Mouse (Mus musculus): ENCODE measurements around the gene Mllt1.
"Not testable (repeated sequence)": the region's sequence is repeated elsewhere in the genome, so short reads cannot be mapped to it uniquely, and the experiment has no call there.

The Mllt1 gene

GRCm38 (mm10) chr17:56934545-56935330 lies 477 bp downstream of the Mllt1 start:
- in situ Hi-C loops (cut with MboI), result no loop called here

GRCm38 (mm10) chr17:56933395-56933794 lies 1.8 kb downstream of the Mllt1 start:
- in situ Hi-C loops (cut with MboI), result no loop called here

DNA sequence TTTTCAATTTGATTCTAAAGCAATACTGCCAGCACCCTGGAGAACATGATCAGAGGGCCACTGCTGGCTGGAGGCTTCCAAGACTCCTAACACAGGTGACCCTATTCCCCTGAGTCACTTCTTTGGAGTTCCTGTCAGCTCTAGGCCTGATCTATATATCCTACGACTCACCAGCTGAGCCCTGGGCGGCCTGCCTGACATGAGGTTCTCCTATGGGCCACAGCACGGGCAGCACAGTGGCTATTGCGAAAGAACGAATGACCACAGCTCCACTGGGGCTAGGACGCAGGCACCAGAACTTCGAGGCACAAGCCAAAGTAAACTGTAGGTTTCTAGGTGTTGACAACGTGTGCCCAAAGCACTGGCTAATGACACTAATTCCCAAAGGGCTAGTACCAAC lies 5.2 kb downstream of the Mllt1 start:
- in situ Hi-C loops (cut with MboI), result no loop called here

GRCm38 (mm10) chr17:56929530-56929929 lies 5.7 kb downstream of the Mllt1 start:
- in situ Hi-C loops (cut with MboI), result no loop called here

- in situ Hi-C loops (cut with MboI), result no loop called here
Observed at GRCm38 (mm10) chr17:56929101-56929500, 6.1 kb downstream of the Mllt1 start.

GRCm38 (mm10) chr17:56925998-56926397 lies 9.2 kb downstream of the Mllt1 start:
- in situ Hi-C loops (cut with MboI), result no loop called here

- in situ Hi-C loops (cut with MboI), result no loop called here
Observed at GRCm38 (mm10) chr17:56919725-56920124, 15.5 kb downstream of the Mllt1 start.

DNA sequence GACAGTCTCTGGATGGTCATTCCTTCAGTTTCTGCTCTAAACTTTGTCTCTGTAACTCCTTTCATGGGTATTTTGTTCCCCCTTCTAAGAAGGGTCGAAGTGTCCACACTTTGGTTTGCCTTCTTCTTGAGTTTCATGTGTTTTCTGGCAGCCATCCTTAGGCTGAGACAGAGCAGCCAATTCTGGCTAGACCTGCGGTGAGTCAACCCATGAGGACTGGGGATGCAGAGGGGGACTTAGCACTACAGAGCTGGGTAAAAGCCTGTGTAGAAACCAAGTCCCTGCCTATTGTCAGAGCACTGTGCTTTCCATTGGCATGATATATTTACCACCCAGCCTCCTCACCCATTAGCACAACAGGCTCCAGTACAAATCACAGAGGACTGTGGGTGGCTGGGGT lies 18.0 kb downstream of the Mllt1 start:
- in situ Hi-C loops (cut with MboI), result no loop called here

DNA sequence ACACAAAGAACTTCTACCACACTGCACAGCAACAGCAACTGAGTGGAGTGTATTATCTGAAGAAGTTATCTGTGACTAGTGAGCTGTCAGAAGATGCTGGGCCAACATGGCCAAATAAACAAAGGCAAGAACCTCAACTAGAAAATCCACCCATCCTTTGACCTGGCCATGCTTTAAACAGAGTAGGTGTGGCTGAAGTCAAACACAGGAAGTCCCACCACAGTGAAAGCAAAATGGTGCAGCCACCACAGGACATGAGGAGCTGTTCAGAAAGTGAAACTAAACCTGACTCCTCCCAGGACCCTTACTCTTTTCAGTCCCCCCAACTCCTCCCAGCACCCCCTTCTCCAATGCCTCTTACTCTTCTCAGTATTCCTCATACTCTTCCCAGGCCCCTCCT lies 21.8 kb downstream of the Mllt1 start:
- in situ Hi-C loops (cut with MboI), result no loop called here

DNA sequence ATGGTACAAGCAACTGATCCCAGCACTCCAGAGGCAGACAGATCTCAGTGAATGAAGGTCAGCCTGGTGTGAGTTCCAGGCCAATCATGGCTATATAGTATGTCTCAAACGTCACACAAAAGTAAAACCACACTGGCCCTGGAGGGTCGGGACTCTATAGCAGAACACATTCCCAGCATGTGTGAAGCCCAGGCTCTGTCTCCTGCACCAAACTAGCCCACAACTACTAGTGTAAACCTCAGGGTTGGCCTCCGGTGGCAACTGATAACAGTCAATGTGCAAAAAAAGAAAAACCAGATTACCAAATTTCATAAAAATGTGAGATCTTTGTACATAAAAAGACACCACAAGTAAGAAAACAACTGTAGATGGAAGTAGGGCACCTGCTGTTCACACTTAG lies 22.2 kb downstream of the Mllt1 start:
- in situ Hi-C loops (cut with MboI), result no loop called here

DNA sequence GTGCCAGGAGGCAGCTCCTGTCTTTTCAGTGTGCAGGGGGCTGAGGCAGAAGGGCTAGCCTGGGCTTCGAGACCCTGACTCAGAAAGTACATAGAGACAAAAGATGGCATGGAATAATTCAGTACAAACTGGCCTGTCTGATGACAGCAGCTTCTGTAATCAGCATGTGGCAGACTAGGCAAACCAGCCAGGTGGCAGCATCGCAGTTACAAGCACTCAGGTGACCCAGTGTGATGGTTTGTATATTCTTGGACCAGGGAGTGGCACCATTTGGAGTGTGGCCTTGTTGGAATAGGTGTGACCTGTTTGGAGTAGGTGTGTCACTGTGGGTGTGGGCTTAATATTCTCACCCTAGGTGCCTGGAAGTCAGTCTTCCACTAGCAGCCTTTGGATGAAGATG lies 25.5 kb downstream of the Mllt1 start:
- in situ Hi-C loops (cut with MboI), result not testable (repeated sequence)

GRCm38 (mm10) chr17:56907887-56908286 lies 27.3 kb downstream of the Mllt1 start:
- in situ Hi-C loops (cut with MboI), result no loop called here

DNA sequence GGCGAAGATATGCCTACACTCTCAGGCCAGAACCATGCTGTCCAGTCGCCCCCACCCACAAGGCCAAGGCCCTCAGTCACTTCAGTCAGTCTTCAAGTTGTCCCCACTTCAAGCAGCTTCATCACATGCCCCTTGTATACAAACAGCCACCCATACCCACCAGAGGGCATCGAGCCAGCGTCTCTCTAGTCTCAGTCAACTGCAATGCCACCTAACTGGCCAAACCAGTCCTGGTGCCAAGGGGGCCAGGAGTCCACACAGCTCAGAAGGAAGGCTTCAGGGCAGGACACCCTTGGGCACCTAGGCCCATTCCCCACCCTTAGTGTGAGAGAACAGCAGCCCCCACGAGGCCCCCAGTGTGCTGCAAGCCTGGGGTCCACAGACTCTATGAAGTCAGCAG lies 28.1 kb downstream of the Mllt1 start:
- in situ Hi-C loops (cut with MboI), result no loop called here

DNA sequence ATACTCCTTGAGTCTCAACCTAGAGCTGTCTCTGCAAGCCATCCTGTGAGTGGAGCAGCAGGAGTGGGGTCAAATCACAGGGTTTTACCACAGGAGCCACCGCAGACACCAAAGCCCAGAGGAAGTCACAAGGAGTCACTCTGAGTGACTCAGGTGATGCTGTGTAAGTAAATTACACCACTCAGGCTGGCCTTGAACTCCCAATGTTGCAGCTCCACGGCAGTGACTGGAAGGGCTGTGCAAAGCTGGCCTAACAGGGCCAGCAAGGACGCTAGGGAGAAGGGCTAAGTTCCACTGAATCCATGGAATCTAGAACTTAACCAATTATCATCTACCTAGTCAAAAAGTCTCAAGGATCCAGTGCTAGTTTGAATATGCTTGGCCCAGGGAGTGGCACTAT lies 29.0 kb downstream of the Mllt1 start:
- in situ Hi-C loops (cut with MboI), result no loop called here

GRCm38 (mm10) chr17:56902698-56903097 lies 32.5 kb downstream of the Mllt1 start:
- in situ Hi-C loops (cut with MboI), result no loop called here

- in situ Hi-C loops (cut with MboI), result no loop called here
Observed at GRCm38 (mm10) chr17:56897630-56898195, 37.5 kb downstream of the Mllt1 start.

DNA sequence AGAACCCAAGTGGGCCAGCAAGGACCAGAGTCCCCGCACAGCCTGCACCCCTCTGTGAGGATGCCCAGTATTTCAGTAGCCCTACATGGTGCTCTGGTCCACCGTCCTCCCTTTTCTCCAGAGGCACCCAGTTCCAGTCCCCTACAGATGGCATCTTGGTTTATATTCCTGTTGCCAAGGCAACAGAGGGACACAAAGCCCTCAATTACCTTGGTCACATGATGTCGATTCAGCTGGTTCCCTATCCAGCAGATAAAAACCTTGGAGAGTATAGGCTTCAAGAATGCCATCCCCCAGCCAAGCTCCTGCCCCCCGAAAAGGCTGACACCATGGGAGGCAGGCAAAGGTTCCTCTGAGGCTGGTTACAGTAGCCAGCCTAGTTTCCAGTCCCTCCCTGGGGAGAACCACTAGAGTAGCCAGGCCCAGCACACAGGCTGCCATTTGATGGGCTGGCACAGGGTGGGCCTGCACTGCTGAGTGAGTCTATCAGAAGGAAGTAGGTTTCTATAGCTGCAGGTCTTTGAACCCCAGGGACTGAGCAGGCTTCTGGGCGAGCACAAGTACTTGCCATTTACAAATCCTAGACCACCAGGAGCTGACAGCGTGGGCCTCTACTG lies 38.6 kb downstream of the Mllt1 start:
- in situ Hi-C loops (cut with MboI), result no loop called here

DNA sequence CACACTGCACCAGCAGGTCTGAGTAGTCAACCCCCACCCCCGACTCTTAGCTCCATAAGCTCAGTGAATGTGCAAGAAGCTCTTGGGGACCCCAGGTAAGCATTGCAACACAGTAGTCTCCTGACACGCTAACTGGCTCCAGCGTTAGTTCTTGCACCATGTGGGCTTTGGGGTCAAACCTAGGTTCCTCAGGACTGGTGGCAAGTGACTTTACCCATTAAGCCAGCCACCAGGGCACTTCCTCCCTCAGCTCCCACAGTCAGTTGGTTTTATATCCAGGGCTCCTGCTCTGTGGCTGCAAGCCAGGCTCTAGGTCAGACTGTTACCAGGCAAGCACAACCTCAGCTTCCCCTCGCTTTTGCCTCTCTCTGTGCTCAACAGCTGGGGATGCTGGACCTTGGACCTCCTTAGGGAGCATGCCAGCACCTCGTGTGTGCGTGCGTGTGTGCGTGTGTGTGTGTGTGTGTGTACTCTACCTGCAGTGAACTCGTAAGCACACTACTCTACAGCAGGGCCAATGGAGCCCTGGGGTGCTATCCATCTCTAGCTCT lies 39.8 kb downstream of the Mllt1 start:
- in situ Hi-C loops (cut with MboI), result no loop called here

GRCm38 (mm10) chr17:56890018-56890417 lies 45.2 kb downstream of the Mllt1 start:
- in situ Hi-C loops (cut with MboI), result no loop called here

- in situ Hi-C loops (cut with MboI), result no loop called here
Observed at GRCm38 (mm10) chr17:56888050-56888449, 47.2 kb downstream of the Mllt1 start.

DNA sequence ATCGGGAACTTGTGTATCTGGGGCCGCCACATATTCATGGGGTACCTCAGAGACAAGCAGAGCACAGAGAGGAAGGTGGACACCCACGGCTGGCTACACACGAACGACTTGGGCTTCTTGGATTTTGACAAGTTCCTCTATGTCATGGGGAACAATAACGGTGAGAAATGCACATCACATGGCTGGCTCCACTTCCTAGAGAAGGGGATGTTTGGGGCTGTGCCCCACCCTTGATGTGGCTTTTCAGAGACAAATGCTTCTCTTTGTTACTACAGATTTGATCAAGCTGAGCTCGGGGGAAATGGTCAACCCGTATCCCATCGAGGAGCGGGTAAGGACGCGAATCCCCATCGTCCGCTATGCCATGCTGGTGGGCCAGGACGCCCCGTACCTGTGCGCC lies 50.4 kb downstream of the Mllt1 start:
- in situ Hi-C loops (cut with MboI), result no loop called here

- in situ Hi-C loops (cut with MboI), result no loop called here
Observed at GRCm38 (mm10) chr17:56884331-56884730, 50.9 kb downstream of the Mllt1 start.

DNA sequence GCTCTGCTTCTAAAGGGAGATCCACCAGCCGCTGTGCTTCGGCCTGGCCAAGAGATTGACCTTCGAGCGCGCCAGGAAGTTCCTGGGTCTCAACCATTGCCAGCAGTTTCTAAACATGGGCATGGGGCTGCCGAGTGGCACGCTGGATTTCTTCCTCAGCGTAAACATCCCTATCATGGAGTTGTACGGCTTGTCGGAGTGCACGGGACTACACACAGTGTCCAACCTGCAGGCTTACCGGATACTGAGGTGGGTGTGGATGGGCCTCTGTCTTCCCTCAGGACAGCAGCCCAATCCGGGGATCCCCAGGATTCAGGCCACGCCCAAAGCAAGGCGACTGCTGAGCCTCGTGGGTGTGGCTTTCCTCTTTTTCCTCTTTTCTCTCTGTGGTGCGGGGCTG lies 51.6 kb downstream of the Mllt1 start:
- in situ Hi-C loops (cut with MboI), result no loop called here

Data from mature B cell (primary cell).